Mouse (Mus musculus) lung, embryonic 14.5 days (tissue): ENCODE results near the gene Cldn10. TPM values are rescaled to one million over a fixed set of nuclear protein-coding genes. Genes with fewer than 3 reads are reported as not detected.
"Not testable (repeated sequence)": the region's sequence is repeated elsewhere in the genome, so short reads cannot be mapped to it uniquely, and the experiment has no call there.

ENCODE experiments used
- ATAC-seq: fragments of 200-750 bp; cut with Nextera tagmentation; 2 replicates; pipeline ENCODE4 v1.8.0; 2017; ENCODE audit warnings: mild to moderate bottlenecking, moderate TSS enrichment, moderate library complexity; ENCODE audit not compliant: insufficient read depth
- DNase-seq: peaks from one replicate; pipeline ENCODE4 v3.0.0-alpha.2; 2015
- H3K27ac ChIP-seq: fragments of 300-500 bp; sonication (generic); 2 replicates; pipeline ENCODE4 v1.5.1; 2014; ENCODE audit warnings: low read depth, mild to moderate bottlenecking, moderate library complexity
- H3K27me3 ChIP-seq: fragments of 300-500 bp; sonication (generic); 2 replicates; pipeline ENCODE4 v1.6.1; 2014; ENCODE audit warnings: low read length, control low read depth; ENCODE audit not compliant: insufficient read depth
- H3K36me3 ChIP-seq: fragments of 300-500 bp; sonication (generic); 2 replicates; pipeline ENCODE4 v1.6.1; 2014; ENCODE audit warnings: control low read depth; ENCODE audit not compliant: insufficient read depth
- H3K4me1 ChIP-seq: fragments of 300-500 bp; sonication (generic); 2 replicates; pipeline ENCODE4 v1.6.1; 2014; ENCODE audit warnings: antibody characterized with exemption, control low read depth; ENCODE audit not compliant: insufficient read depth
- H3K4me2 ChIP-seq: fragments of 300-500 bp; sonication (generic); 2 replicates; pipeline ENCODE4 v1.6.1; 2014; ENCODE audit warnings: mild to moderate bottlenecking
- H3K4me3 ChIP-seq: fragments of 300-500 bp; sonication (generic); 2 replicates; pipeline ENCODE4 v1.5.1; 2014; ENCODE audit warnings: low read depth, low read length
- H3K9ac ChIP-seq: fragments of 300-500 bp; sonication (generic); 2 replicates; pipeline ENCODE4 v1.6.1; 2014
- H3K9me3 ChIP-seq: fragments of 300-500 bp; sonication (generic); 2 replicates; pipeline ENCODE4 v1.6.1; 2016; ENCODE audit warnings: low read depth, low read length, control low read depth
- CTCF ChIP-seq: IDR thresholded peaks from 2 replicates; pipeline ENCODE4 v1.5.1; 2016; ENCODE audit warnings: antibody characterized with exemption, low read depth
- WGBS: fragments of 180-500 bp; shearing (Covaris S2); extraction: QIAGEN DNeasy Blood & Tissue Kit; methylation state at CpG from one replicate; pipeline ENCODE4 v1.1.7; 2014; 5-methylcytosine and 5-hydroxymethylcytosine counted together
- polyA plus RNA-seq: library from polyadenylated mRNA; unstranded; fragments of >200 nt; fragmentation: Nextera tagmentation; extraction: Ambion mirVana; gene quantifications from 2 replicates; pipeline ENCODE4 v1.2.1, GENCODE M21; 2014

Cldn10 gene
- polyA plus RNA-seq, 1 experiment from 2014 or later: 46.3 TPM

GRCm38 (mm10) chr14:118756015-118756414 is 31.7 kb upstream of the Cldn10 start:
- no peaks in the 10 kb centered on the region for H3K36me3 ChIP-seq
- H3K27me3 ChIP-seq: no peaks in the 10 kb centered on the region
- no peak overlapping the region for H3K4me2 ChIP-seq
- WGBS: 79% methylated on average over 4 of the region's 4 CpGs
- no peak overlapping the region for H3K4me3 ChIP-seq
- no peaks in the 10 kb centered on the region for H3K9me3 ChIP-seq
- DNase-seq: no peak
- no peaks in the 10 kb centered on the region for H3K4me1 ChIP-seq
- no peak overlapping the region for H3K27ac ChIP-seq
- H3K9ac ChIP-seq: no peak overlapping the region
- TF ChIP-seq CTCF: no peak
- ATAC-seq: no peak

- WGBS: 70% methylated on average over 3 of the region's 3 CpGs
- Histone ChIP-seq H3K9me3 (no peaks in the 10 kb centered on the region), H3K4me2 (no peak overlapping the region), H3K4me1 (no peaks in the 10 kb centered on the region), H3K36me3 (no peaks in the 10 kb centered on the region), H3K27me3 (no peaks in the 10 kb centered on the region), H3K27ac (no peak overlapping the region), H3K4me3 (no peak overlapping the region), H3K9ac (no peak overlapping the region)
- DNase-seq (no peak), ATAC-seq (no peak)
- no peak for TF ChIP-seq CTCF
Observed at GRCm38 (mm10) chr14:118756566-118756965, 31.1 kb upstream of the Cldn10 start.

DNA sequence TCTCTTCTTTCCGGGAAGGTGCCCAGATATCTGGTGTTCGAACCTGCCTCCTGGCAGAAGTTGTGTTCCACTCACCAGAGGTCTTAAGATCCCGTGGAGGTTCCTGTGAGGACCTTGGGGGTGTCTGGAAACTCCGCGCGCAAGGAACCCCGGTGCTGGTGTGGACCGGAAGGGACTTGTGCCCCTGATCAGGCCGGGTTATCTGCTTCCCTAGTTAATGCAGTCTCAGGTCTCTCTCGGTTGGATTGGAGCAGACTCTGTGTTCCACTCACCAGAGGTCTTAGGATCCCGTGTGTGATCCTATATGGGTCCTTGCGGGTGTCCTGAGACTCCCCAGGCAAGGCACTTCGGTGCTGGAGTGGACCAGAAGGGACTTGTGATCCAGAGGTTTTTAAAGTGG is 24.3 kb upstream of the Cldn10 start:
- H3K4me2 ChIP-seq, H3K36me3 ChIP-seq, H3K27me3 ChIP-seq, H3K4me3 ChIP-seq, H3K4me1 ChIP-seq, H3K9ac ChIP-seq, H3K27ac ChIP-seq, H3K9me3 ChIP-seq, ATAC-seq, DNase-seq: not testable (repeated sequence)
- 94% methylated on average over 13 of the region's 13 CpGs for WGBS

DNA sequence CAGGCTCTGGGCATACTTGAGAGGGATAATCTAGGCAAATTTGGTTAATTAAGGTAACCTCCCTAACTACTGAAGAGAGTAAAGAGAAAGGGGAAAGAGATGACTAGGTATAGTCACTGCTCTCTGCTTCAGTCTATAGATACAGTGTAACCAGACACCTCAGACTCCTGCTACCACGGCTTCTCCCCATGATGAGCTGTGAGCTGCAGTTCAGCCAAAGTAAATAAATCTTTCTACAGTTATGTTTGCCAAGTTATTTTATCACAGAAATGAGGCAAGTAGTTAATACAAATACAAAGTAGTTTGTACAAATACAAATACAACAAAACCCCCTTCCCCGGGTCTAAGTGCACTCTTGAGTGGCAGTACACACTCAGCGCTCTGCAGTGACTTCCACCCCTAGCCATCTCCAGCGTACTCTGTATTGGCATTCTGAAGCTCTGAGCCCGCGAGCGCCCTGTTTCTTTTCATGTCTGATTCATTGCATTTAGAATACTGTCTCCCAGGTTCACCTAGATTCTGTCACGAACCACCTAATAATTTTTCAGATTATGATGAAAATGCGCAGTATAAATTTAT is 23.7 kb upstream of the Cldn10 start:
- no peaks in the 10 kb centered on the region for H3K4me1 ChIP-seq
- peaks cover 4% of the 10 kb centered on the region; the same call in 1 of the 2 replicates for H3K27me3 ChIP-seq
- 32% methylated on average over 9 of the region's 9 CpGs for WGBS
- no peak overlapping the region for H3K9ac ChIP-seq
- H3K36me3 ChIP-seq: no peaks in the 10 kb centered on the region
- peak; percentile 93 for ATAC-seq
- H3K9me3 ChIP-seq: no peaks in the 10 kb centered on the region
- no peak overlapping the region for H3K4me2 ChIP-seq
- no peak for TF ChIP-seq CTCF
- H3K27ac ChIP-seq: no peak overlapping the region
- DNase-seq: peak; percentile 84
- H3K4me3 ChIP-seq: no peak overlapping the region

DNA sequence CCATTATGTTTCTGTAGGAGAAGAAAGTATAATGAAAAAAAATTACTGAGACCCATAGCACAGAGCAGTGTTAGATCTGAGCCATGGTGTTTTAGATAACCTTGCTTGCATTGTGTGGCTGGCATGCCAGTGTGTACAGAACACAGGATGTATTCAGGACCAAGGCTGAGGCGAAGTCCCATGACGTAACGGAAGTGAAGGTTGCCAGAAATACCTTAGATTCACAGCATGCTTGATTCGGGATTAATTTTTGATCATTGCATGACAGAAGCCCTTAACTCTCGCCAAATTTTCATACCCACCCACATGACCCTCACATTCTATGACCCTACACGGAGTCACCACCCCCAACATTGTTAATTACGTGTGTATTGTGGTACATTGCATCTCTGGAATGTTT is 22.4 kb upstream of the Cldn10 start:
- ATAC-seq (no peak), DNase-seq (peak; percentile 36)
- no peak overlapping the region for H3K9ac ChIP-seq
- no peak for TF ChIP-seq CTCF
- H3K9me3 ChIP-seq: no peaks in the 10 kb centered on the region
- 70% methylated on average over 7 of the region's 7 CpGs for WGBS
- no peaks in the 10 kb centered on the region for H3K36me3 ChIP-seq
- H3K27ac ChIP-seq: no peak overlapping the region
- H3K27me3 ChIP-seq: peaks cover 4% of the 10 kb centered on the region; the same call in 1 of the 2 replicates
- no peaks in the 10 kb centered on the region for H3K4me1 ChIP-seq
- H3K4me3 ChIP-seq: no peak overlapping the region
- no peak overlapping the region for H3K4me2 ChIP-seq

GRCm38 (mm10) chr14:118765951-118766350 is 21.8 kb upstream of the Cldn10 start:
- no peaks in the 10 kb centered on the region for H3K9me3 ChIP-seq
- H3K9ac ChIP-seq: no peak overlapping the region
- no peak overlapping the region for H3K27ac ChIP-seq
- peaks cover 4% of the 10 kb centered on the region; the same call in 1 of the 2 replicates for H3K27me3 ChIP-seq
- no peak overlapping the region for H3K4me3 ChIP-seq
- WGBS: 67% methylated on average over 7 of the region's 7 CpGs
- no peaks in the 10 kb centered on the region for H3K4me1 ChIP-seq
- H3K4me2 ChIP-seq: no peak overlapping the region
- no peak for DNase-seq
- no peaks in the 10 kb centered on the region for H3K36me3 ChIP-seq
- TF ChIP-seq CTCF: no peak
- no peak for ATAC-seq

GRCm38 (mm10) chr14:118766368-118766767 is 21.3 kb upstream of the Cldn10 start:
- H3K9ac ChIP-seq: no peak overlapping the region
- ATAC-seq: no peak
- 59% methylated on average over 5 of the region's 5 CpGs for WGBS
- H3K4me1 ChIP-seq: no peaks in the 10 kb centered on the region
- H3K4me3 ChIP-seq: no peak overlapping the region
- H3K4me2 ChIP-seq: no peak overlapping the region
- no peak for DNase-seq
- no peaks in the 10 kb centered on the region for H3K9me3 ChIP-seq
- no peaks in the 10 kb centered on the region for H3K36me3 ChIP-seq
- H3K27me3 ChIP-seq: peaks cover 4% of the 10 kb centered on the region; the same call in 1 of the 2 replicates
- TF ChIP-seq CTCF: no peak
- H3K27ac ChIP-seq: no peak overlapping the region
